Mouse (Mus musculus): ENCODE results near the gene Slc5a2. TPM values are rescaled to one million over a fixed set of nuclear protein-coding genes. Genes with fewer than 3 reads are reported as not detected.

The Slc5a2 gene
- total and polyA plus RNA-seq, 2 experiments from 2014 or later = 0.20 TPM; not detected in 1

DNA sequence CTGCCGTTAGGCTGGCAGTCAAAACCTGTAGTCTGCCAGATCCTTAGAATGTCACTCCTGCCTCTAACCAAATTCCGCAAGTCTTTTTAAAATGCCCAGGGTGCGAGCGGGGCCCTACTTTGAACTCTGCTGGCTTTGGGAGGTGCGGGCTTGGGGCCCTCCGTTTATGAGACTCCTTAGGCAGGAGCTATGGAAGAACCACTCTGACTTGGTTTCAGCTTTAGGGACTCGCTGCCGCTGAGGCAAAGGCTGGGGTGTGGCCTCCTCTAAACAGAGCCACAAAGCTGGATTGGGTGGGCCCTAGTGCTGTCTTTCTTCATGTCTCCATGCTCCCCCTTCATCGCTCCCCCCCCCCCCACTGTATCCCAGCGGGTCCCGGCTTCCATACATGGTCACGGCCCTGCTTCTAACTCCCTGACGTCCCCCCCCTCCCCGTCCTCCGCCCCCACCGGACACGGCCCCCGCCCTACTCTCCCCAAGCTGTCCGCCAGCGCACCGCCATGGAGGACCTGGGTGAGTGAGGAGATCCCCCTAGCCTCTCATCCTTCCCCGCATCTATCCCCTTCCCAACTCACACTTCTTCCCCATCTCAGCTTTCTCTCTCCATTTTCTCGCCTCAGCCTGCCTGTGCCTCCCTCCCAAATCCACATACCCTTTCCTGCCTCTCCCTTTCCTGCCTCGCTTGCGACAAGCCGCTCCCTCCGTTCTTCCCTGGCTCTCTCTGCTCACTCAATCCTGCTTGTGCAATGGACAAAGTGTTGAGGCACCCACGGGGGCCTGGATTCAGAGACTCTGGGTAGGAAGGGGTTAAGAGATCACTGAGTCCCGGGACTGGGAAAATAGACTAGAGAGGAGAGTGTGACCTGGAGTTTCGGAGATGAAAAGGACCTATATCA, 18.7 kb upstream of the Slc5a2 start, which contains the start of gene Tgfb1i1:
Gene Tgfb1i1, plus strand, starts transcription at position 317 of the 896 bp plus-strand sequence.
- Histone ChIP-seq H3K4me3 (ENCODE audit: low read depth, low read length) (peak within 1 kb of the TSS; percentile 82), H3K27me3 (ENCODE audit: control insufficient read depth, insufficient read depth, low read length) (no peaks in the 10 kb centered on the region), H3K9me3 (replicated peaks; ENCODE audit: control insufficient read depth, low read length) (no peaks in the 10 kb centered on the region), H3K36me3 (replicated peaks; ENCODE audit: control insufficient read depth, insufficient read depth, low read length) (peaks cover 56% of the 10 kb centered on the region), H3K4me2 (ENCODE audit: low read depth, low read length) (peak within 1 kb of the TSS; percentile 76), H3K4me1 (ENCODE audit: control insufficient read depth, insufficient read depth) (peaks cover 18% of the 10 kb centered on the region), H3K9ac (replicated peaks; ENCODE audit: low read depth, low read length) (peak within 1 kb of the TSS; percentile 92), H3K27ac (ENCODE audit: low read depth) (peak within 1 kb of the TSS; percentile 96)
- TF ChIP-seq CTCF (IDR thresholded peaks at IDR 0.05; ENCODE audit: low read depth) (no peak), EP300 (IDR thresholded peaks at IDR 0.05; ENCODE audit: low read depth) (0 out of 2 replicates have a peak, but pooled peaks have one; percentile 19)
- ATAC-seq (ENCODE audit: insufficient read depth, low read depth) (peak; percentile 90), DNase-seq (ENCODE audit: low spot score) (peak; percentile 85)
- under 1% methylated on average over 29 of the region's 30 CpGs for WGBS

DNA sequence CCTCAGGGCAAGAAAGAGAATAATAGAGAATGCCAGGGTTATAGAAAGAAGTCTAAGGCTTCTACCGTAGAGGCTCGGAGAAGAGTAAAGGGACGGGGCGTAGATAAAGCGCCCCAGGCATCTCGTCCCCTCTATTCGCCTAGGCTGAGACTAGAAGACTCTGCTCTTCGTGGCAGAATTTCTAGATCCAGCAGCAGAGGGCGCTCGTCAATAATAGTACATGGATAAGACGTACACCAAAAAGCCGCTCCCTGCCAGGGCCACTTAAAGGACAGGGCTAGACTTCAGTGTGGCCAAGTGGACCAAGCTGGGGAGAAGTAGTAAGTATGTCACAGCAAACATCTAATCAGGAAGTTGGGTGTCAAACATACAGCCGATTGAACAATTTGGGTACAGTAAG, 18.0 kb upstream of the Slc5a2 start:
- Histone ChIP-seq H3K4me2 (ENCODE audit: low read depth, low read length) (peak overlapping the region; percentile 76), H3K9me3 (replicated peaks; ENCODE audit: control insufficient read depth, low read length) (no peaks in the 10 kb centered on the region), H3K4me3 (ENCODE audit: low read depth, low read length) (peak overlapping the region; percentile 82), H3K27ac (ENCODE audit: low read depth) (peak overlapping the region; percentile 96), H3K27me3 (ENCODE audit: control insufficient read depth, insufficient read depth, low read length) (no peaks in the 10 kb centered on the region), H3K4me1 (ENCODE audit: control insufficient read depth, insufficient read depth) (peaks cover 18% of the 10 kb centered on the region), H3K9ac (replicated peaks; ENCODE audit: low read depth, low read length) (peak overlapping the region; percentile 92), H3K36me3 (replicated peaks; ENCODE audit: control insufficient read depth, insufficient read depth, low read length) (peaks cover 55% of the 10 kb centered on the region)
- under 1% methylated on average over 13 of the region's 13 CpGs for WGBS
- TF ChIP-seq EP300 (IDR thresholded peaks at IDR 0.05; ENCODE audit: low read depth) = no peak
- peak; percentile 73 for TF ChIP-seq CTCF (IDR thresholded peaks at IDR 0.05; ENCODE audit: low read depth)
- ATAC-seq (ENCODE audit: insufficient read depth, low read depth) (peak; percentile 75), DNase-seq (ENCODE audit: low spot score) (peak; percentile 88)

DNA sequence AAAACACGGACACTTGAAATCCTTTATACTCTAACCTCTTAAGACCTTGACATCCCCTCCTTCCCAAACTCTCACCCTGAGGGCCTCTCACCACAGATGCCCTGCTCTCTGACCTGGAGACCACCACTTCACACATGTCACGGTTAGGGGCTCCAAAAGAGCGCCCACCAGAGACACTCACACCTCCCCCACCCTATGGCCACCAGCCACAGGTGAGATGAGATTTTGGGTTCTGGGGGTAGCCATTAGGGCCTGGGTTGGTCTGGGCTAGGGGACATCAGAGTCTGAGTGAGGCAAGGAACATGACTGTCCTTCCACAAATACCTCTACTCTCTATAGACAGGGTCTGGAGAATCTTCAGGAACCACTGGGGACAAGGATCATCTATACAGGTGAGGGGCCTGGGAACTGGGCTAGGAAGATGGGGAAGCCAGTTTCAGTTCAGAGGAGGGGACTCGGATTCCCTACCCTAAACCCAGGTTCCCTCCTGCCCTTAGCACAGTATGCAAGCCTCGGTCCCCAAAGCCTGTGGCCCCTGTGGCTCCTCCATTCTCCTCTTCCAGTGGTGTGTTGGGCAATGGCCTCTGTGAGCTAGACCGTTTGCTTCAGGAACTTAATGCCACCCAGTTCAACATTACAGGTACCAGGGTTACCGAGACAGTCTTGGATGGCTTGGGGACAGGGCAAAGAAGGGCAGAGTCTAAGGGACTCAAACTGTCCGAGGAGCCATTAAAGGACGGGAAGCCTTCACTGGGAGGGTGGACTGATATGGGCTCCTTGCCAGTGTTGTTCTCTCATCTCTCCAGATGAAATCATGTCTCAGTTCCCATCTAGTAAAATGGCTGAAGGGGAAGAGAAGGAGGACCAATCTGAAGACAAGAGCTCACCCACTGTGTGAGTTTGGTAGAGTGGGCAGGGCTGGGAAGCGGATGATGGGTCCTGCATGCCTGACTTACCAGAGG, 17.1 kb upstream of the Slc5a2 start:
- H3K27ac ChIP-seq (ENCODE audit: low read depth) = no peak overlapping the region
- peak overlapping the region; percentile 76 for H3K4me2 ChIP-seq (ENCODE audit: low read depth, low read length)
- 52% methylated on average over 10 of the region's 10 CpGs for WGBS
- H3K4me3 ChIP-seq (ENCODE audit: low read depth, low read length) = peak overlapping the region; percentile 82
- peaks cover 18% of the 10 kb centered on the region for H3K4me1 ChIP-seq (ENCODE audit: control insufficient read depth, insufficient read depth)
- peak overlapping the region; percentile 92 for H3K9ac ChIP-seq (replicated peaks; ENCODE audit: low read depth, low read length)
- no peaks in the 10 kb centered on the region for H3K9me3 ChIP-seq (replicated peaks; ENCODE audit: control insufficient read depth, low read length)
- peaks cover 56% of the 10 kb centered on the region for H3K36me3 ChIP-seq (replicated peaks; ENCODE audit: control insufficient read depth, insufficient read depth, low read length)
- DNase-seq (ENCODE audit: low spot score) (no peak), ATAC-seq (ENCODE audit: insufficient read depth, low read depth) (no peak)
- TF ChIP-seq CTCF (IDR thresholded peaks at IDR 0.05; ENCODE audit: low read depth) (no peak), EP300 (IDR thresholded peaks at IDR 0.05; ENCODE audit: low read depth) (no peak)
- H3K27me3 ChIP-seq (ENCODE audit: control insufficient read depth, insufficient read depth, low read length) = no peaks in the 10 kb centered on the region

DNA sequence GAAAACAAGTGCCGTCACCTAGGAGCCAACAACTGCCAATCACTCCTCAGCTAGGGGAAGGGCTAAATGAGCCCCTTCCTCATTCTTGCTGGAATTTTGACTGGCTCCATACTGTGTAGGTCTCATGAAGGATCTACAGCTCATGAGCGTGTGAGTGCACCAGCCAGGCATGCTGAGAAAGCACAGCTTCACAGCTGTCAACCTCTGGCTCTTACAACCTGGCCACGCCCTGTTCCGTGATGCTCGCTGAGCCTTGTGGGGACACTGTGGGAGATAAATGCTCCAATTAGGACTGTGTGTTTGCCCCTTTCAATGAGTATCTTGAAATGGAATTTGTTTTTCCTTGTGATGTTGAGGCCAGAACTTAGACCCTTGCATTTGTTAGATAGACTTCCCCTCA, 15.5 kb upstream of the Slc5a2 start:
- TF ChIP-seq EP300 (IDR thresholded peaks at IDR 0.05; ENCODE audit: low read depth) = no peak
- no peak for TF ChIP-seq CTCF (IDR thresholded peaks at IDR 0.05; ENCODE audit: low read depth)
- no peak overlapping the region for H3K4me2 ChIP-seq (ENCODE audit: low read depth, low read length)
- H3K9ac ChIP-seq (replicated peaks; ENCODE audit: low read depth, low read length) = no peak overlapping the region
- H3K27ac ChIP-seq (ENCODE audit: low read depth) = no peak overlapping the region
- no peaks in the 10 kb centered on the region for H3K27me3 ChIP-seq (ENCODE audit: control insufficient read depth, insufficient read depth, low read length)
- no peak overlapping the region for H3K4me3 ChIP-seq (ENCODE audit: low read depth, low read length)
- H3K4me1 ChIP-seq (ENCODE audit: control insufficient read depth, insufficient read depth) = peaks cover 18% of the 10 kb centered on the region
- H3K36me3 ChIP-seq (replicated peaks; ENCODE audit: control insufficient read depth, insufficient read depth, low read length) = peaks cover 53% of the 10 kb centered on the region
- 78% methylated on average over 5 of the region's 5 CpGs for whole genome bisulfite sequencing
- ATAC-seq (ENCODE audit: insufficient read depth, low read depth) (no peak), DNase-seq (ENCODE audit: low spot score) (no peak)
- H3K9me3 ChIP-seq (replicated peaks; ENCODE audit: control insufficient read depth, low read length) = no peaks in the 10 kb centered on the region

DNA sequence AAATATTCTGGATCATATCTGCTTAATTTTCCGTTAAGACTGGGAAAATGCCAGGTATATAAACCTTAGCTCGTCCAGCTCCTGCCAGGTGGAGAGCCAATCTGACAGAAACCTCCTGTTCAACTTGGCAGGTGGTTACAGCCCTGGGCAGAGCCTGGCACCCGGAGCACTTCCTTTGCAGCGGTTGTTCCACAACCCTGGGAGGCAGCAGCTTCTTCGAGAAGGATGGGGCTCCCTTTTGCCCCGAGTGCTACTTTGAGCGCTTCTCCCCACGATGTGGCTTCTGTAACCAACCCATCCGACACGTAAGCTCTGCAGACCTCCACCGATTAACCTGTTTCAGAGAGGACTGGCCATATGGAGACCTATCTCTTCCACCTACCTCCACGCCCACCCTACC, 13.5 kb upstream of the Slc5a2 start:
- no peak overlapping the region for H3K4me3 ChIP-seq (ENCODE audit: low read depth, low read length)
- WGBS = 70% methylated on average over 12 of the region's 12 CpGs
- H3K27ac ChIP-seq (ENCODE audit: low read depth) = no peak overlapping the region
- no peaks in the 10 kb centered on the region for H3K9me3 ChIP-seq (replicated peaks; ENCODE audit: control insufficient read depth, low read length)
- no peak for TF ChIP-seq EP300 (IDR thresholded peaks at IDR 0.05; ENCODE audit: low read depth)
- TF ChIP-seq CTCF (IDR thresholded peaks at IDR 0.05; ENCODE audit: low read depth) = no peak
- no peak for DNase-seq (ENCODE audit: low spot score)
- H3K36me3 ChIP-seq (replicated peaks; ENCODE audit: control insufficient read depth, insufficient read depth, low read length) = peaks cover 52% of the 10 kb centered on the region
- no peaks in the 10 kb centered on the region for H3K27me3 ChIP-seq (ENCODE audit: control insufficient read depth, insufficient read depth, low read length)
- no peak overlapping the region for H3K4me2 ChIP-seq (ENCODE audit: low read depth, low read length)
- peaks cover 19% of the 10 kb centered on the region for H3K4me1 ChIP-seq (ENCODE audit: control insufficient read depth, insufficient read depth)
- no peak overlapping the region for H3K9ac ChIP-seq (replicated peaks; ENCODE audit: low read depth, low read length)
- ATAC-seq (ENCODE audit: insufficient read depth, low read depth) = no peak
